Mouse (Mus musculus): ENCODE data around the gene Draxin.
"Not testable (repeated sequence)": the region's sequence is repeated elsewhere in the genome, so short reads cannot be mapped to it uniquely, and the experiment has no call there.

The Draxin gene

GRCm38 (mm10) chr4:148056801-148057200 lies 73.7 kb downstream of the Draxin start:
- DNase-seq (ENCODE audit: low spot score), result no peak

- DNase-seq (ENCODE audit: low spot score), result no peak
Observed at GRCm38 (mm10) chr4:148056246-148056645, 74.3 kb downstream of the Draxin start.

GRCm38 (mm10) chr4:148054961-148055695 lies 75.4 kb downstream of the Draxin start:
- no peak for DNase-seq (ENCODE audit: low spot score)

GRCm38 (mm10) chr4:148053417-148053920 lies 77.0 kb downstream of the Draxin start:
- DNase-seq (ENCODE audit: low spot score), result no peak

GRCm38 (mm10) chr4:148052976-148053375 lies 77.5 kb downstream of the Draxin start:
- no peak for DNase-seq (ENCODE audit: low spot score)

- no peak for DNase-seq (ENCODE audit: low spot score)
Observed at GRCm38 (mm10) chr4:148051886-148052285, 78.6 kb downstream of the Draxin start.

GRCm38 (mm10) chr4:148051046-148051776 lies 79.3 kb downstream of the Draxin start:
- no peak for DNase-seq (ENCODE audit: low spot score)

GRCm38 (mm10) chr4:148050396-148050914 lies 80.0 kb downstream of the Draxin start:
- DNase-seq (ENCODE audit: low spot score), result not testable (repeated sequence)
